Mouse (Mus musculus): ENCODE measurements around the gene Ptgis.

The Ptgis gene

DNA sequence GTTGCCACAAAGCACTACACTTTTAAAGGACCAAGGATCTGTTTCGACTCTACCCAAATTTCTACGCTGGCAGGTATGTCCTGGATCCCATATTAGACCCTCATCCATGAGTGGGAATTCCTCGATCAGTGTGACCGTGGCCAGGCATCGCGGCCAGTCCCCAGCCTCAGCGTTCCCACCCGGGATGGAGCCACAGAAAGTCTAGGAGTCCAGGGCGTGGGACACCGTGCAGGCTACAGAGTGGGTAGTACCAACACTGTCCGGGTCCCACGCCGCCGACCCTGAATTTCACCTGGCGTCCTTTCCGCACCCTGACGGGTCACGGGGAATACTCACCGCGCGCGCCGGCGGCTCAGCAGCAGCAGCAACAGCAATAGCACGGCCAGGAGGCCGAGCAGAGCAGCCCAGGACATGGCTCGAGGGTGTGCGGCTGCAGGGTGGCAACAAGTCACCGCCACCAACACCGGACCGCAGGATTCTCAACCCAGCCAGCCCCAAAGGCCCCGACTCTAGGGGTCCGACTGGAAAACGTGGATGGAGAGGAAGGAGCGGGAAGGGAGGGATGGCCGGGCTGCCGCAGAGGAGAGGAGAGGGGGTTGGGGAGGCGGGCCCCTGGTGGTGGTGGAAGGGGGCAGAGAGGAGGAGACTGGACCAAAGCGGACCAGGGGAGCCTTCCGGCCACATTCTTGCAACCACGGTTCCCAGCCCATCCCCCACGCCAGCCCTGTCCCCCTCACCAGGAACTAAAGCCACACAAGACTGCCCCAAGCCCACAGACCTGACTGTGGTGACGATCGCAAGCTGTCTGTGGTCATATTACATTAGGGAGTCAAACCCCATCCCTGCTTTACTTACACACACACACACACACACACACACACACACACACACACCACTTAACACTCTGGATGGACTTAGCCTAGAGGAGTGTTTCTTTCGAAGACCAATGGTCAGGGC is at the start of gene Ptgis:
Gene Ptgis, minus strand, starts transcription at position 597 of the 957 bp plus-strand sequence.
- 11% methylated on average over 43 of the region's 45 CpGs for WGBS

GRCm38 (mm10) chr2:167281461-167281860 is 41.1 kb upstream of the Ptgis start:
- 93% methylated on average over 13 of the region's 13 CpGs for WGBS

GRCm38 (mm10) chr2:167280986-167281310 is 40.5 kb upstream of the Ptgis start:
- WGBS, result 59% methylated on average over 4 of the region's 4 CpGs

DNA sequence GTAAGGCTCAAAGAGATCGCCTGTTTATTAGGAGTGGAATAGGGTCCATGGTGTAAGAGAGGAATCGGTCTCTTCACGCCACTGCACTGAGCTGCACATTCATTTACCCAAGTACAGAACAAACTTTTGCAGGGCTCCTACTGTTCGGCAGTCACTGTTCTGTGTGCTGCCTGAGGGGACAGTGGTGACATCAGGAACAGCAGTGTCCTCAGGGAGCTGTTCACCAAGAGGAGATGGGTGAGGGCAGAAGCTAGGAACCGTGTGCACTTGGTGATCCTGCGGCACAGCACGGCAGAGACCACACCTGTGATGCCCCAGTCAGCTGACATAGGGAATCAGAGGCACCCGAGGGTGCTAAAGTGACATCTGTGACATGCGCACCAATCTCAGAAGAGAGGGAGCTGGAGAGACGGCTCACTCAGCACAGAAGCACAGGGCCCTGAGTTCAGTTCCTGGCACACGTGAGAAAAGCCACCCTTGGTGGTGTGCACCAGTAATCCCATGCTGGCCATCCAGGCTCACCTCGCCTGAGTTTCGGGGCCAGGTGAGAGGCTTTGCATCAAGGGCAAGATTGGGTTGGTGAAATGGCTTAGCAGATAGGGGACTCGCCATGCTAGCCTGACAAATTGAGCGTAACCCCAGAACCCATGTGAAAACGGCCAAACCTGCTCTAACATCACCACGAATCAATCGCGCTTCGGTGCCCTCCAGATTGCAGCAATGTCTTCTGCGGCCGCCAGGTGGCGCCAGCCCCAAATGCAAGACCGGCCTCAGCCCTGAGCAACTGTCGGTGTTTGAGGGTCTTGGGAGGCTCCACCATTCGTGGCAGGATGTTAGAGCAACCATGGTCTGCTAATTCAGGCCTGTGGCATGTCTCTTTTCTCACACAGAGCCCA is 39.9 kb upstream of the Ptgis start:
- 40% methylated on average over 26 of the region's 26 CpGs for WGBS

- WGBS, result 54% methylated on average over 17 of the region's 17 CpGs
These were observed 38.5 kb upstream of the Ptgis start for GRCm38 (mm10) chr2:167278751-167279526.

DNA sequence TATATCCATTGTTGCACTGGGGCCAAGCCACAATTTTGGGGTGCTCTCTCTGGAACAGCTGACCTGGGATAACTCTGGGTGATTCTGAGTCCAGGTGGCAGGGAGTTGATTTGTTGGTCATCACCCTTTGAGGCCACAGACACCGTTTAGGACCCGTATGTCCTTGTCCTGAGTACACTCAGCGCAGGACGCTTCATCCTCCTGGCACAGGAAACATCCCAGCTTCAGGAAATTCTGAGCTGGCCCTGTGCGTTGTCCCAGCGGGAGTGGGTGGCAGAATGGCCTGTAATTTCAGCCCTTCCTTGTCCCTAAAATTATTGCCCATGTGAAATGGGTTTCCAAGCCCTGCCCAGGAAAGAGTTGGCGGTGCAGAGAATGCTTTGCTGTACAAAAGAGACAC is 37.6 kb upstream of the Ptgis start:
- WGBS, result 87% methylated on average over 7 of the region's 7 CpGs

GRCm38 (mm10) chr2:167277026-167277425 is 36.6 kb upstream of the Ptgis start:
- 66% methylated on average over 13 of the region's 13 CpGs for WGBS

DNA sequence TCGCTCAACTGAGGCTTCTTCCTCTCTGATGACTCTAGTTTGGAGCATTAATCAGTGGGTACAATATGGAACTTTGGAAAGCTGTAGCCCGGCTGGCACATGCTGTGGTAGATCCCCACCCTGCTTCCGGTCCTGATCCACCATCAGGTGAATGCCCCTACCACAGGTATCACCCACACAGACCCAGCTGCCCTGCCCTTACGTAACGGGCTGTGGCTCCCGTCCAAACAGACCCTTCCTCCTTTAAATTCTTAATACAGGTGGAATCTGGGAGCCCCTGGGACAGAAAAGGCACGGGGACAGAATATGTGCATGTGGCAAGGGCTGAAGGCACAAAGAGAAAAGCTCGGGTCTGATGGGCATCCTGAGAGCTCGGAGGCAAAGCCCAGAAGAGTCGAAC is 35.5 kb upstream of the Ptgis start:
- WGBS, result 89% methylated on average over 10 of the region's 10 CpGs

- WGBS, result 76% methylated on average over 10 of the region's 10 CpGs
These were observed 34.5 kb upstream of the Ptgis start for GRCm38 (mm10) chr2:167274713-167275465.

GRCm38 (mm10) chr2:167273206-167273740 is 32.9 kb upstream of the Ptgis start:
- WGBS, result 78% methylated on average over 13 of the region's 13 CpGs

DNA sequence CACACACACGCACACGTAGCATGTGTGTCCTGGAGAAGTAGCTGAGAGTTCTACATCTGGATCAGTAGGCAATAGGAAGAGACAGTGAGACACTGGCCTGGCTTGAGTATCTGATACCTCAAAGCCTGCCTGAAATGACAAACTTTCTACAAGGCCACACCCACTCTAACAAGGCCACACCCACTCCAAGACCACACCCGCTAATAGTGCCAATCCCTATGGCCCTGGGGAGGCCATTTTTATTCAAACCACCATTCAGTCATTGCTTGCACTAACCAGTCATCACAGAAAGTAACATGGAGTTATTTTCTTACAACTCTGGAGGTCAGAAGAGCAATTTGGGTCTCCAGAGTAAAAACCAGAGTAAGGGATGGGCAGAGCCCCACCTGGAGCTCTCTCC is 32.3 kb upstream of the Ptgis start:
- WGBS, result 96% methylated on average over 3 of the region's 3 CpGs

GRCm38 (mm10) chr2:167271121-167271521 is 30.7 kb upstream of the Ptgis start:
- 81% methylated on average over 9 of the region's 9 CpGs for WGBS

- 94% methylated on average over 3 of the region's 3 CpGs for WGBS
These were observed 30.1 kb upstream of the Ptgis start for GRCm38 (mm10) chr2:167270496-167270895.

DNA sequence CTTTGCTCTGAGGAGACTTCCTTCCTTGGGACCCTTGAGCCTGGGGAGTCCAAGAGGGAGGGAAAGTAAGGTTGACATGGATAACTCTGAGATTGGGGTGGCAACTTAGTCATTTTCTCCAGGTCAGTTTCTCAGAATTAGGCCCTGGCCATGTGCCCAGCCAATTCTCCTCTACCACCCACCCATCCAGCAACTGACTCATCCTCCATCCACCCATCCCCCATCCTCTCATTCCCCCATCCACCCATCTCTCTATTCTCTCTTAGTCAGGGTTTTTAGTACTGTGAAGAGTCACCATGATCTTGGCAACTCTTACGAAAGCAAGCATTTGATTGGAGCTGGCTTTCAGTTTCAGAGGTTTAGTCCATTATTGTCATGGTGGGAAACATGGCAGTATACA is 28.3 kb upstream of the Ptgis start:
- WGBS, result 95% methylated on average over 1 of the region's 1 CpGs

DNA sequence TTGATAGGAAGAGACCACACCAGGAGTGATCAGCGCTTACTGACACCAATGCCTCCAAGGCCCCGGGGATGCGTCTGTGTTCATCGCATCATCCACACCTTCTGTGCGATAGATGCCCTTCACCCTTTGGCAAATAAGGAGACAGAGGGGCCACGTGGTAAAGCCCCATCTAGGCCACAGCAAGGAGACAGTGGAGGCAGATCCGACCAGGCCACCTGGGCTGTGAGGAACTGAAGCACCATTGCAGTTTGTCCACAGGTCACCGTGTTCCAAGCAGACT is 27.9 kb upstream of the Ptgis start:
- WGBS, result 88% methylated on average over 8 of the region's 8 CpGs

DNA sequence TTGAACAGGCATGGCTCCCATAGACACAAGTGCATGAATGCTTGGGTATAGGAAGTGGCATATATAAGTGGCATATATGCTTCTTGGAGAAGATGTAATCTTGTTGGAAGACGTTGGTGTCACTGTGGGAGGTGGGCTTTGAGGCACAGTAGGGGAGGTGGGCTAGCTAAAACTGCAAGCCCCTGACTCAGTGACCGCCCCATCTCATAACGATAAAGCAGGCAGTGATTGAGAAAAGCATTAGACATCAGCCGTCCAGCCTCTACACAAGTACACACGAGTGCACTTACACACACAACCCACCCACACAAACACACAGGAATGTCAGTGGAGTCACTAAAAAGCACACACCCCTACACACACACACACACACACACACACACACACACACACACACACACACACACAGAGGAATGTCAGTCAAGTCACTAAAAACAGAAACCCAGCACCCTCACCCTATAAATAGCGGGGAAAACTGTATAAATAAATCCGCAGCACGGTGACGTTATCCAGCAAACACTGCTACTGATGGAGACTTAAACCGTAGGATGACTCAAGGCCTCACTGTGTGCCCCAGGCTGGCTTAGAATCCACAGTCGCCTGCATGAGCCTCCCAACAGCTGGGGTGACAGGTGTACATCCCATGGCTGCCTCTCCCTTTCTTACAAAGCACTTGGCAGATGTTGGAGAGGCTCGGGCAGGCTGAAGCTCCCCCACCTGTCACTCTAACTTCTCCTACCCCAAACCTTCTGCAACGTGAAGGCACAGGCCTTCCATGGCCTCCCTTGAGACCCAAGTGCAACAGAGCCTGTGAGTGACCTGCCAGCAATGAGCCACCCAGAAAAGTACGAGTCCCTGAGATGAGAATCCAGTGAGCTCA is 27.4 kb upstream of the Ptgis start:
- WGBS, result 51% methylated on average over 14 of the region's 14 CpGs

DNA sequence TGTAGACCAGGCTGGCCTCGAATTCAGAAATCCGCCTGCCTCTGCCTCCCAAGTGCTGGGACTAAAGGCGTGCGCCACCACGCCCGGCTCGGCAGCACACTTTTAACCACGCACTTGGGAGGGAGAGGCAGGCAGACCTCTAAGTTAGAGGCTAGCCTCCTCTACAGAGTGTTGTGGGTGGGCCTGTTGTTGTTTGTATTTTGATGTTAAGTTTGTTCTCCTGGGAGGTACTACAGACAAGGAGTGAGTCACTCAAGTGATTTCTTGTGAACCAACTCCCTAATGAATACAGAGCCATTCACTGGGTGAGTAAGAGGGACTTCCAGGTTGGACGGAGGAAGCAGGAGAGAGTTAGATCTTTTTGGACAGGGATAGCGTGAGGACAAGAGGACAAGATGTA is 25.8 kb upstream of the Ptgis start:
- 94% methylated on average over 10 of the region's 10 CpGs for WGBS

DNA sequence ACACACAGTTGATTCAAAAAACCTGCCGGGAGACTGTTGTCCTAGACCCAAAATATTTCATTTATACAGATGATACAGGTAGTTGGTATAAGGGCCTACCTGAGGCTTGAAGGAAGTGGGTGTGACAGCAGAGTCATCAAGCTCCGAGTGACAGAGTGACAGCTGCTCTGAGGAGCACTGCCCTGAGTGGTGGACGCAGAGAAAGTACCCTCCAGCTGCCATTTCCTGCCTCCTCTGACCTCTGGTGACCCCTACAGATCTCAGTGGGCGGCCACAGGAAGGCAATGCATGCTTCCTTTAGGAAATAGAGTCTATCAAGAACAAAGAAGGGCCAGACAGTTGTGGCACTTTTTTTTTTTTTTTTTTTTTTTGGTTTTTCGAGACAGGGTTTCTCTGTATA is 25.4 kb upstream of the Ptgis start:
- WGBS, result 67% methylated on average over 5 of the region's 5 CpGs

GRCm38 (mm10) chr2:167265021-167265420 is 24.6 kb upstream of the Ptgis start:
- WGBS, result 88% methylated on average over 2 of the region's 2 CpGs

GRCm38 (mm10) chr2:167263931-167264330 is 23.5 kb upstream of the Ptgis start:
- 91% methylated on average over 11 of the region's 11 CpGs for WGBS

All from cerebral cortex, adult 2 months (tissue).